Mouse (Mus musculus): ENCODE results near the gene Larp6. TPM values are rescaled to one million over a fixed set of nuclear protein-coding genes. Genes with fewer than 3 reads are reported as not detected.
A peak's percentile ranks its signal among the peaks of the same experiment; 100 is the strongest.

Larp6 gene
- polyA plus RNA-seq (2016; fragmentation: Nextera tagmentation; extraction: Ambion mirVana), result 0.87 and 1.5 TPM in 2 replicates

DNA sequence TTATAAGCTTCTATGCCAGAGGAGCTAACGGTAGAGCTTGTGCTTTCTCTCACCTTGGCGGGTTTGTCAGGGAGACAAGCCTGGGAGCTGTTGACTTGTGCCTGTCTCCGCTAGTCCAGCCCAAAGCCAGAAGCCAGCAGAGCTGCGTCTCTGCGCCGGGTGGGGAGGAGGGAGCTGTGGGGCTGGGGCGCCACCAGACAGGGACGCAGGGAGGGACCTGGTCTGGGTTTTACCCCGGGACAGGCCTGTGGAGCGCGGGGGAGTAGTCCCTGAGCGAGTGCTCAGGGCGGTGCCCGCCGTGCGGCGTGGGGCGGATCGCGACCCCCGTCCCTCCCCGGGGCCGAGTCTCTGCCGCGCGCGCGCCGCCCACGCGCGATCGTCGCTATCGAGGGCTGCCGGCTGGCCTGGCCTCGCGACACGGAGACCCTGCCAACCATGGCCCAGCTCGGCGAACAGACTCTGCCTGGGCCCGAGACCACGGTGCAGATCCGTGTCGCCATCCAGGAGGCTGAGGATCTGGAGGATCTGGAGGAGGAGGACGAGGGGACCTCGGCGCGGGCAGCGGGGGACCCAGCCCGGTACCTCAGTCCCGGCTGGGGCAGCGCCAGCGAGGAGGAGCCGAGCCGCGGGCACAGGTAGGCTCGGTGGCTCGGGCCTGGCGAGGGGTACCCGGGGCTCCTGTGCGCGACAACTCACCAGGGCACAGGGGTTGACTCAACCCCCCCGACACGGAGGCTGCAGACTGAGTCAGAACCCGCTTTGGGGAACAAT is at the start of gene Larp6:
Gene Larp6, plus strand, starts transcription at position 219 of the 771 bp plus-strand sequence.
- DNase-seq (ENCODE audit: low spot score), result peak; percentile 56
- Histone ChIP-seq H3K4me3 (peak within 1 kb of the TSS; percentile 80), H3K36me3 (no peaks in the 10 kb centered on the region), H3K4me1 (replicated peaks) (peaks cover 17% of the 10 kb centered on the region), H3K9me3 (no peaks in the 10 kb centered on the region), H3K27me3 (ENCODE audit: insufficient read depth, poor library complexity, severe bottlenecking) (peaks cover 31% of the 10 kb centered on the region), H3K27ac (peak within 1 kb of the TSS; percentile 86)
- under 1% methylated on average over 66 of the region's 66 CpGs for WGBS

DNA sequence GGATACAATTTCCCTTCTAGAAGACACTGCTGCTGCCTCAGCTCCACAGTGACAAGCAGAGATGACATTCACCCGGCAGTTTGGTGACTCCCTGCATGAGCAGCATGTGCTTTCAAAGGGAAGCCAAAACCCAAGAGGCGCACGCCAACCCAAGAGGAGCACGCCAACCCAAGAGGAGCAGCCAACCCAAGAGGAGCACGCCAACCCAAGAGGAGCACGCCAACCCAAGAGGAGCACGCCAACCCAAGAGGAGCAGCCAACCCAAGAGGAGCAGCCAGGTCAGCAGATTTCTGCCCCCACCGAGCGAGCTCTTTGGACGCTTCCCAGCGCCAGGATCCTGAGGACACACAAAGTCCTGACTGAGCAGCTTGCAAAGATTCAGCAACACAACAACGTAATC is 48.4 kb upstream of the Larp6 start:
- no peak for DNase-seq (ENCODE audit: low spot score)
- Histone ChIP-seq H3K4me3 (no peak overlapping the region), H3K9me3 (no peaks in the 10 kb centered on the region), H3K36me3 (peaks cover 49% of the 10 kb centered on the region), H3K4me1 (replicated peaks) (0 out of 2 replicates have a peak, but pooled peaks cover 3% of the 10 kb centered on the region), H3K27me3 (ENCODE audit: insufficient read depth, poor library complexity, severe bottlenecking) (no peaks in the 10 kb centered on the region), H3K27ac (no peak overlapping the region)
- WGBS, result 95% methylated on average over 12 of the region's 12 CpGs

- peaks cover 54% of the 10 kb centered on the region for H3K36me3 ChIP-seq
- DNase-seq (ENCODE audit: low spot score), result no peak
- H3K27me3 ChIP-seq (ENCODE audit: insufficient read depth, poor library complexity, severe bottlenecking), result no peaks in the 10 kb centered on the region
- no peak overlapping the region for H3K27ac ChIP-seq
- no peak overlapping the region for H3K4me3 ChIP-seq
- H3K4me1 ChIP-seq (replicated peaks), result 0 out of 2 replicates have a peak, but pooled peaks cover 3% of the 10 kb centered on the region
- H3K9me3 ChIP-seq, result no peaks in the 10 kb centered on the region
- 88% methylated on average over 5 of the region's 5 CpGs for WGBS
Observed at GRCm38 (mm10) chr9:60664866-60665265, 47.9 kb upstream of the Larp6 start.

- no peaks in the 10 kb centered on the region for H3K9me3 ChIP-seq
- peaks cover 61% of the 10 kb centered on the region for H3K36me3 ChIP-seq
- H3K27ac ChIP-seq, result no peak overlapping the region
- no peaks in the 10 kb centered on the region for H3K27me3 ChIP-seq (ENCODE audit: insufficient read depth, poor library complexity, severe bottlenecking)
- no peak overlapping the region for H3K4me3 ChIP-seq
- H3K4me1 ChIP-seq (replicated peaks), result 0 out of 2 replicates have a peak, but pooled peaks cover 3% of the 10 kb centered on the region
- DNase-seq (ENCODE audit: low spot score), result no peak
- 94% methylated on average over 3 of the region's 3 CpGs for WGBS
Observed at GRCm38 (mm10) chr9:60665535-60665934, 47.3 kb upstream of the Larp6 start.

- no peaks in the 10 kb centered on the region for H3K4me1 ChIP-seq (replicated peaks)
- H3K9me3 ChIP-seq, result no peaks in the 10 kb centered on the region
- H3K27me3 ChIP-seq (ENCODE audit: insufficient read depth, poor library complexity, severe bottlenecking), result no peaks in the 10 kb centered on the region
- H3K4me3 ChIP-seq, result no peak overlapping the region
- DNase-seq (ENCODE audit: low spot score), result no peak
- H3K36me3 ChIP-seq, result peaks cover 73% of the 10 kb centered on the region
- 79% methylated on average over 6 of the region's 6 CpGs for WGBS
- no peak overlapping the region for H3K27ac ChIP-seq
Observed at GRCm38 (mm10) chr9:60668886-60669285, 43.9 kb upstream of the Larp6 start.

- DNase-seq (ENCODE audit: low spot score), result no peak
- Histone ChIP-seq H3K9me3 (no peaks in the 10 kb centered on the region), H3K27ac (no peak overlapping the region), H3K4me3 (no peak overlapping the region), H3K27me3 (ENCODE audit: insufficient read depth, poor library complexity, severe bottlenecking) (no peaks in the 10 kb centered on the region), H3K4me1 (replicated peaks) (no peaks in the 10 kb centered on the region), H3K36me3 (peaks cover 77% of the 10 kb centered on the region)
- 96% methylated on average over 6 of the region's 6 CpGs for WGBS
Observed at GRCm38 (mm10) chr9:60672568-60672967, 40.2 kb upstream of the Larp6 start.

- peaks cover 80% of the 10 kb centered on the region for H3K36me3 ChIP-seq
- no peak for DNase-seq (ENCODE audit: low spot score)
- no peaks in the 10 kb centered on the region for H3K9me3 ChIP-seq
- no peaks in the 10 kb centered on the region for H3K4me1 ChIP-seq (replicated peaks)
- H3K27ac ChIP-seq, result no peak overlapping the region
- no peaks in the 10 kb centered on the region for H3K27me3 ChIP-seq (ENCODE audit: insufficient read depth, poor library complexity, severe bottlenecking)
- H3K4me3 ChIP-seq, result no peak overlapping the region
Observed at GRCm38 (mm10) chr9:60674780-60675179, 38.0 kb upstream of the Larp6 start.

DNA sequence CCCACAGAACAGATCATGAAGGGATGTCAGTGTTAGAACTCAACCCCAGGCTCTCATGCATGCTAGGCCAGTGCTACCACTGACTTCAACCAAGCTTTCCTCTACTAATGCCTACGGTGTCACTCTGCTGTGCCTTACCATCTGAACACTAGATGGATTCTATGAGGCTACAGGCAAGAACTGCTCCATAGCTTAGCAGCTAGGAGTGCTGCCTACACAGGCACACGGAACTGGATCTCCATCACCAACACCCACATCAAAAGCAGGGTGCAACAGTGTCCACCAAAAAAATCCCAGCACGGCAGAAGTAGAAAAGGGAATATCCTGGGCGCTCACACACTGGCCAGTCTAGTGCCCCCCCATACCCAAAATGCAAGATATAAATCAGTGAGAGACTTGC is 36.4 kb upstream of the Larp6 start:
- peaks cover 78% of the 10 kb centered on the region for H3K36me3 ChIP-seq
- H3K4me3 ChIP-seq, result no peak overlapping the region
- DNase-seq (ENCODE audit: low spot score), result no peak
- H3K4me1 ChIP-seq (replicated peaks), result no peaks in the 10 kb centered on the region
- H3K9me3 ChIP-seq, result no peaks in the 10 kb centered on the region
- WGBS, result 97% methylated on average over 4 of the region's 4 CpGs
- H3K27ac ChIP-seq, result no peak overlapping the region
- H3K27me3 ChIP-seq (ENCODE audit: insufficient read depth, poor library complexity, severe bottlenecking), result no peaks in the 10 kb centered on the region

DNA sequence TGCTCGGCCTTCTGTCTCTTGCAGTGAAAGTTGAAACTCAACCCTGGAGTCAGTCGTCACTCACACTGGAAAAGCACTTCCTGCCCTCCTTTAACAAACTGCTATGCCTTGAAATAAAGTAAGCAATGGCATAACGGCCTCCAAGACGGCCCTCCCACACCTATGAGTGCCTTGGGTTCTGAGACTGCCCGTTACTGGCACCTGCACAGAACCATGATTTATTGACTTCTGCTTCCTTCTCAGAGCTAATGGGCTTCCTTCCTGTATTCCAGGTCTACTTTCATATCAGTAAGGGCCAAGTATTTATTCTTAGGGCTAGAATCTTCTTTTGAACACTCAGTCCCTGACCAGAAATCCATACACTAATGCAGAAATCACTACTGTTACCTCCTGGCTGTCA is 33.9 kb upstream of the Larp6 start:
- no peaks in the 10 kb centered on the region for H3K4me1 ChIP-seq (replicated peaks)
- H3K36me3 ChIP-seq, result peaks cover 87% of the 10 kb centered on the region
- DNase-seq (ENCODE audit: low spot score), result no peak
- 80% methylated on average over 5 of the region's 5 CpGs for WGBS
- no peak overlapping the region for H3K4me3 ChIP-seq
- H3K27me3 ChIP-seq (ENCODE audit: insufficient read depth, poor library complexity, severe bottlenecking), result no peaks in the 10 kb centered on the region
- no peaks in the 10 kb centered on the region for H3K9me3 ChIP-seq
- no peak overlapping the region for H3K27ac ChIP-seq

DNA sequence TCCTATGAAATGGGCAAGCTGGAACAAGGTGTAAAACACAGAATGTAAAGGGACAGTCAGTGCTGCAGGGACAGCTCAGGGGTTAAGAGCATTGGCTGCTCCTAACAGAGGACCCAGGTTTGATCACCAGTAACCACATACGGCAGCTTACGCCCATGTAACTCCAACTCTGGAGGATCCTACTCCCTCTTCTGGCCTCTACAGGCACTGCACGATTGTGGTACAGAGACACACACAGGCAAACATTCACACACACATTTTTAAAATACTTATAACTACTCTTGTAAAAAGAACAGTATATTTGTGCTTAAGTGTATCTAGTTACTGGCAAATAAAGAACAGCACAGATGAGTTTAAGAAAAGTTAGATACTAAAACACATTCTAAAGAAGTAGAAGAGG is 31.8 kb upstream of the Larp6 start:
- WGBS, result 84% methylated on average over 3 of the region's 3 CpGs
- no peak overlapping the region for H3K27ac ChIP-seq
- no peaks in the 10 kb centered on the region for H3K9me3 ChIP-seq
- H3K27me3 ChIP-seq (ENCODE audit: insufficient read depth, poor library complexity, severe bottlenecking), result no peaks in the 10 kb centered on the region
- no peak overlapping the region for H3K4me3 ChIP-seq
- no peak for DNase-seq (ENCODE audit: low spot score)
- peaks cover 87% of the 10 kb centered on the region for H3K36me3 ChIP-seq
- H3K4me1 ChIP-seq (replicated peaks), result no peaks in the 10 kb centered on the region

- Histone ChIP-seq H3K36me3 (peaks cover 69% of the 10 kb centered on the region), H3K9me3 (no peaks in the 10 kb centered on the region), H3K27ac (no peak overlapping the region), H3K4me3 (no peak overlapping the region), H3K4me1 (replicated peaks) (peaks cover 9% of the 10 kb centered on the region; the same call in 1 of the 2 replicates), H3K27me3 (ENCODE audit: insufficient read depth, poor library complexity, severe bottlenecking) (no peaks in the 10 kb centered on the region)
- WGBS, result 89% methylated on average over 4 of the region's 4 CpGs
- no peak for DNase-seq (ENCODE audit: low spot score)
Observed at GRCm38 (mm10) chr9:60682753-60683152, 30.0 kb upstream of the Larp6 start.

DNA sequence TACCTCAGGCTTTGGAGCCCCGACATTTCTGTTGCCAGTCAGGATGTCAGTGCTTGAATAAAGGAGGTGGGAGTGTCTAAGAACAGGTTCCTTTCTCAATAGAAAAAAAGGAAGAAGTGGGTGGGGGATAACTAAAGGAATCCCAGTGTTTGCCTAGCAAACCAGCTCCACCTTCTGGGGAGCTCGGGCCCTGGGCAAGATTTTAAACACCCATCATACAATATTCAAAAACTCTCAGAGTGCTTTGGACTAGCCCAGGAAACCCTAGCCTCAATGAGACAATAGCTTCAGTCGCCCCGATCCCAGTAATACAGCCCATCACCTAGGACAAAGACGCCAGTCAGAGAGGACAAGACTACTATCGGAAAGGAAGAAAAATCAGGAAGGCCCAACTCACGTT is 25.4 kb upstream of the Larp6 start:
- Histone ChIP-seq H3K4me3 (peak overlapping the region; percentile 66), H3K9me3 (no peaks in the 10 kb centered on the region), H3K36me3 (peaks cover 25% of the 10 kb centered on the region), H3K4me1 (replicated peaks) (peaks cover 15% of the 10 kb centered on the region), H3K27me3 (ENCODE audit: insufficient read depth, poor library complexity, severe bottlenecking) (no peaks in the 10 kb centered on the region), H3K27ac (peak overlapping the region; percentile 96)
- DNase-seq (ENCODE audit: low spot score), result no peak
- 1% methylated on average over 7 of the region's 7 CpGs for WGBS

DNA sequence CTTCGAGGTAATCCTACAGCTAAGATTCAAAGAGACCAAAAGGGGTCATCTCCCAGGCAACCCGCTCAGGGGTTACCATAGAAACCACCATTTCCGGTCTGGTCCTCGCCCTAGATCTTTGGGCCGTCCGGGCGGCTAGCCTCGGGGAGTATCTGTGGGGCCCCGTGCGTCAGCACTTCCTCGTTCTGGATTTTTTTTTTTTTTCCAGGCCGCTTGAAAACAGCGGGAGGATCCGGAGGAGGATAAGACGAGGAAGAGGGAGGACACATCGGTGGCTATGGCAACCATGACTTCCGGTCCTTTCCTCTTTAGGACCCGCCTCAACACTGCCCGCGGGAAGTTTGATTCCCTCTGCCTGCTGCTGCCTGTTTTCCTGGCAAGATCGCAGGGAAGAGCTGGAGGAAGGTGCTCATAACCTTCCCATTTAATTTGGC is 24.9 kb upstream of the Larp6 start, which contains the start of gene Lrrc49:
Gene Lrrc49, minus strand, starts transcription at position 268 of the 434 bp plus-strand sequence.
- DNase-seq (ENCODE audit: low spot score), result peak; percentile 90
- Histone ChIP-seq H3K27ac (peak within 1 kb of the TSS; percentile 96), H3K36me3 (peaks cover 20% of the 10 kb centered on the region), H3K27me3 (ENCODE audit: insufficient read depth, poor library complexity, severe bottlenecking) (no peaks in the 10 kb centered on the region), H3K4me1 (replicated peaks) (peaks cover 15% of the 10 kb centered on the region), H3K4me3 (peak within 1 kb of the TSS; percentile 66), H3K9me3 (no peaks in the 10 kb centered on the region)
- under 1% methylated on average over 21 of the region's 21 CpGs for WGBS
